Mouse (Mus musculus): ENCODE data around the gene Gm28038.

Gm28038 gene

DNA sequence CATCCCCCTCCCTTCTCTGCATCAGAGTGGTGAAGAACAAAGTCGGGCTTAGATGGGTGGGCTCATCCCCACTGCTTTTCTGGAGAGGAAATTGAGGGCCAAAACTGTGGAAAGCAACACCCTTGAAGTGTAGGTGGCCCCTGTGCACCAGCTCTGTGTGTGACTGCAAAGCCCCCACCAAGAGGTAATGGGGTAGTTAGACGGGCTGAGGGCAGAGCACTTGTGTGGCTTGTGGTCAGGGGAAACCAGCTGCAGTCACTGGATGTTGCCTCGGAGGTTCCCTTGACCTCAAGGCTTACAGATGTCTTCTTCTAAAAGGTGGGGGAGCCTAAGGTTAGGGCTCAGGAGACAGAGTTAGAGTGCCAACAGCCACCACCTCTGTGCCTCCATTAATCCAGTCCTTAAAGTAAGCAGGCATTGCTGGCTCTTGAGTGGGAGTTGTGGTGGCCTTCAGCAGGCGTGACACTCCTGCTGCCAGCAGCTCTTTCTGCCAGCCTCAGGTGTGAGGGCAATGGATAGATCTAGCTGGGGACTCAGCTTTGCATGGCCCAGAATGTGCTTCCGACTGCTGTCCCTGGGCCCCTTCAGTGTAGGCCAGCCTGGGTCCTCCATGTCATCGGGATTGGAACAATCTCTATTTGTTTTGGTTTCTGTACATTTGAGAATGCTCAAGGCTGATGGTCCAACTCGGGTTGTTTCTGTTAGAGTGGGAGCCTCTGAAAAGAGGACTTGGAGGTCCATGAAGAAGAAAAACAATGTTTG lies 23.0 kb upstream of the Gm28038 start:
- peak in 1 of 2 experiments; percentile 9 for DNase-seq

DNA sequence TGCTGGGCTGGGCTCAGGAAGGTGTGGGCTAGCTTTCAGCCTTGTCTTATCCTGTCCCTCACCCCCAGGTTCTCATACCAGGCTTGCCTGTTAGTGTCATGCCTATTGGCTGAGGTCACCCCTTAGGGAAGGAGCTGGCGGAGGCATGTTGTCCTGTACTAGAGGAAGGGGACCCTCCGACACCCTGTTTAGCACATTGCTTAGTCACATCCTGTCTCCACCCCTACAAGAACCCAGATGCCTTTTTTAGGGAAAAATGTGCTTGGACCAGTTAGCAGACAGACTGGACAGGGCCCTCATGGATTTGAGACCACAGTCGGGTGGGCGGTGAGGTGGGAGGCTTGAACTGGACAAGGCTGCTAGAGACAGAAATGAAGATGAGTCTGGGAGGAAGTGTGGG lies 22.2 kb upstream of the Gm28038 start:
- peak in 1 of 2 experiments; percentile 9 for DNase-seq

DNA sequence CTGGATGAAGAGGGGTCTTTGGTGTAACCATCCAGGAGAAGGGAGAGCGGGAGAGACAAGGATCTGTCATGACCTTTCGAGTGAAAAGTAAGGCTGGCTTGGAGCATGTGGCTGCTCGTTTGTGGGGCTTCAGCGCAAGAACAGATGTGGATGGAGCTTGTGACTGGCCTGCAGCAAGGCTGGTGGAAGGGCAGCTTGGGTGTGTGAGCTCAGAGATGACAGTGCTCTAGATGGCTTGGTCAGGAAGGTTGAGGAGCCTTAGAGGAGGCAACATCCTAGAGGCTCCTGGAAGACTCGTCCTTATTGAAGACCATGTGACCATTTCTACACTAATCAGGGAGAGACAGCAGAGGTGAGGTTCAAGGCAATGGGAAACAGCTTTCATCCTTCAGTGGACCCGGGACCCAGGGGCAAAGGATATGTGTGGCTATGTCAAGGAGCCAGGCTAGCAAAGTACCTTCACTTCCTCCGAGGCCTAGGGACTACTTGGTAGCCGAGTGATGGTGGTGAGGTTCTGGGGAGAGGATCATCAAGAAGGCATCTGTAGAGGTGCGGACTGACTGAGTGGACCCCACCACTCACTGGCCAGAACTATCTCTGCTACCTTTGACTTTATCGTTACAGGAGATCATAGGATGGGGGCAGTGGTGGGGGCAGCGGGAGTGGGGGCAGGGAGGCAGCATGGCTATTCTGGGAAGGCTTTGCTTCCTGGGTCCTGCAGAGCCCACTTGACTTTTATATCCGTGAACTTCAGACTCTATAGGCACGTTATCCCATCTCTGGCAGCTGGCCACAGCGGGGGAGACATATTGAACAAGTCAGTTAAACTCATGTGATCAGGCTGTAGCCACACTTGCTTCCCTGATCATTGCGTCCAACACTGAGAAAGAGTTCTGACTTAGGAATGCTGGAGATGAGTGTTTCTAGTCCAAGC lies 21.4 kb upstream of the Gm28038 start:
- peak in 1 of 2 experiments; percentile 3 for DNase-seq

DNA sequence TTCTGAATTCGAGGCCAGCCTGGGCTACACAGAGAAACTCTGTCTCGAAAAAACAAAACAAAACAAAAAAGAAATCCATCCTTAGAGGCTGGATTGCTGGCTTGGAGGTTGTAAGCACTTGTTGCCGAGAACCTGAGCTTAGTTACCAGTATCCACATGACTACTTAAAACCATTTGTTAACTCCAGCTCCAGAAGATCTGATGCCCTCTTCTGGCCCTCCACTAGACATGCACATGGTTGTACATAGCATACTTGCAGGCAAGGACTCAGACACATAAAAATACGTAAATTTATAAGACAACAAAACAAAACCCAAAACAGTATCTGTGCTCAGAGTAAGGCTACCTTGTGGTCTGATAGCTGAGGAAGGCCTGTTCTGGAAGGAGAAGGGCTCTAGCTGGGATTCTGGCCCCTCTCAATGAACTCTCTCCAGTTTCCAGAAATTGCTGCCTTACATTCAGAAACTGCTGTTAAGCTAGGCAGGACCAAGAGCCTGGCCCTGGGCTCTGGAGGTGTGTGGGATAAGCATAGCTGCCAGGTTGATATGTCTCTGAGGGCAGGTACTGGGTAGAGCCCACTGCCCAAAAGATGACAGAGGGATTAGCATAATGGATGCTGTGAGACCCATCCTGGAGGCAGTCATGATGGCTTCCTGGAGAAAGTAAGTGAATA lies 19.6 kb upstream of the Gm28038 start:
- DNase-seq: no peak

DNA sequence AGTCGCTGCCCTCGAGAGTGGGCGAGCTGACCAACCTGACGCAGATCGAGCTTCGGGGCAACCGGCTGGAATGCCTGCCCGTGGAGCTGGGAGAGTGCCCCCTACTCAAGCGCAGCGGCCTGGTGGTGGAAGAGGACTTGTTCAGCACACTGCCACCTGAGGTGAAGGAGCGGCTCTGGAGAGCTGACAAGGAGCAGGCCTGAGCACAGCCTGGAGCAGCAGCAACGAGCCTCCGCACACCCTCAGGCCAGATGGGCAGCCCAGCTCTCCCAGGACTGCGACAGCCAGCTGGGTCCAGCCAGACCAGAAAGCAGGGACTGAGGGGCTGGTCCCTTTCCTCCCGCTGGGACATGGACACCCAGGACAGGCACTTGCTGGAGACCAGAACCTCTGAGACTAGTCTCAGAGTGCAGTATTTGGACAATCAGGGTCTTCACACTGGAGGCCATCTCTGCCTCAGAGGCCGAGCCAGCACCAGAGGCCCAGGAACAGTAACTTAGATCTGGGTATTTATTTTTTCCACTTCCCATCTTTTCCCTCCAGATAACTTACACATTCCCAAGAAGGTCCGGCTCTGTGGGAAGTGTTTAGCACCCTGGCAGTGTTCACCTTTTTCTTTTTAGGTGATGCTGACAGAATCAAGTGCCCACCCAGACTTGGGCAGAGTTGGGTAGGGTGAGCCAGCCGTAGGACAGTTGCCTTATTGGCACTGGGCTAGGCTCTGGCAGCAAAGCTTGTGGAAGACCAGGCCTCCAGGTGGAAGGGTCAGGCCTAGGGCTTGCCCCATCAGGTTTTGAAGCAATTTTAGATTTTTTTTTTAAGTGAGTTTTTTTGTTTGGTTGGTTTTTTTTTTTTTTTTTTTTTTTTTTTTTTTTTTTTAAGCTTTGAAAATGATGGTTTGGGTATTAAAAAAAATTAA lies 18.7 kb upstream of the Gm28038 start:
- peak in 1 of 2 experiments; percentile 3 for DNase-seq

DNA sequence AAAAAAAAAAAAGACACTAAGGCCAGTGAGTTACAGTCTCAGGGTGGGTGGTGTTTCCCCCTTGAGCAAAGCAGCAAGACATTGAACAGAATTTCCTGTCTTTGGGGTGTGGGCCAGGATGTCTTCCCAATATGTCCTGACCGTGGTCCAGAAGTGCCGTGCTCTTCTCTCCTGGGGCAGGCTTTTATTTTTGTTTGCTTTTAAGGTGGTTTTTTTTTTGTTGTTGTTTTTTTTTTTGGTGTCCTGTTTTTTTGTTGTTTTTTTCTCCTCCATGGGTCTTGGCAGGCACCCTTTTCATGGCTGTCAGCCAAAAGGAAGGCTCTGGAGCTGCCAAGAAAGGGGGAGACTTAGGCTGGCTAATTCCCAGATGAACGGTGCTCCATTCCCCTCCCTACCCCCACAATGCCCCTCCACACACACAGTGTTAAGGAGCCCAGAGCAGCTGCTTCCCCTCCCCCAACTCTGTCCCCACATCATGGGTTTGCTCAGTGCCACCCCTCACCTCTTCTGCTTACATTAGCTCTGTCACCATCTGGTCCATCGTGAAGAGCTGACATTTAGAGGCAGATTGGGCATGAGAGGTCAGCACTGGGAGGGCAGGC lies 17.9 kb upstream of the Gm28038 start:
- peak in 1 of 2 experiments; percentile 3 for DNase-seq

DNA sequence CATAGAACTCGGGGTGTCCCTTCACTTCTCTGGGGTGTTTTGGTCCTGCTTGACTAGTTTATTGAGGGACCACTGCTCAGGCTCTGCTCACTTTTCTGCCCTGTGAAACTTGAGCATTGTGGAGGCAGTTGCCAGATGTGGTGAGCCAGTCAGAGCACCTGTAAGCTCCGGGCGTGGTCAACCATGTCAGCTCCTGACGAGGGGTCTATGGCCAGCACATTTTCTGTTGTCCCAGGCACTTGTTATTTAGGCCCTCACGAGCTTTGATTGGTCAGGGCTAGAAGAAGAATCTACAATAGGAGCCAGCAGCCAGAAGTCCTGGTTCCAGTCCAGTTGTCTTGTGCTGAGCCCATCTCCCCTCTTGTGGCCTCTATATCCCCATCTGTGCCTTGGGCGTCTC lies 17.0 kb upstream of the Gm28038 start:
- no peak for DNase-seq

DNA sequence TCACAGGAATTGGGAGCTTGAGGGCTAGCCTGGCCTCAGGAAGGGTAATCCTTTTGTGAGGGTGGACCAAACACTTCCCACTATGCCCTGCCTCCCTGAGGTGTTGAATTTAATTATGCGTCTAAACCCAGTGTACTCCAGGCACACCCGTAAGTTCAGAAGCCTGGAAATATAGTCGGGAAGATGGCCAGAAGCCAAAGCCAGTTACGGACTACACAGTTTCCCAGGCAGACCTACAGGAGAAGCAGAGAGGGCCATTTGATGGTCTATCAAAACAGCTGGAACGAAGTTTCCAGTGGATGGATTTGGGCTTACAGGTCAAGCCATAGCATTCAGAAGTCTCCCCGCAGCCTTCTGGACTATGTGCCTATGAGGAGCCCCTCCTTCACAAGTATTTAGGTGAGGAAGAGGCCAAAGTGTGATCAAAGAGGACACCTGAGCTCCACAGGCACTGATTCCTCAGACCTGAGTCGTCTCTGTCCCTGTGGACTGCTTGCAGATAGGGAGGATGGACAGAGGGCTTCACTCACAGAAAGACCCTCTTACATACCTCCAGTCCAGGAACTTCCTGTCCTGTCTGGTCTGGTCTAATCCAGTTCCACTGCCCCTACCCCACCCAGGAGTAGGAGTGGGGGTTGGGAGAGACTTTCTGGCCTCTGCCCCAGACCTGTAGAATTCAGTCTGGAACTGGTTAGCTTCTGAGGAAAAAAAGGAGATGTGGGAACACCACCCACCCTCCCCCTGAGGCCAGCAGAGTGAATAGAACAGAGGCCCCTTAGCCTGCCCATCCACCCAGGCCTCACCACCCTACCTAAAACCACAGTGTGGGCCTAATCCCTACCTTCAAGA lies 15.9 kb upstream of the Gm28038 start:
- DNase-seq: no peak

DNA sequence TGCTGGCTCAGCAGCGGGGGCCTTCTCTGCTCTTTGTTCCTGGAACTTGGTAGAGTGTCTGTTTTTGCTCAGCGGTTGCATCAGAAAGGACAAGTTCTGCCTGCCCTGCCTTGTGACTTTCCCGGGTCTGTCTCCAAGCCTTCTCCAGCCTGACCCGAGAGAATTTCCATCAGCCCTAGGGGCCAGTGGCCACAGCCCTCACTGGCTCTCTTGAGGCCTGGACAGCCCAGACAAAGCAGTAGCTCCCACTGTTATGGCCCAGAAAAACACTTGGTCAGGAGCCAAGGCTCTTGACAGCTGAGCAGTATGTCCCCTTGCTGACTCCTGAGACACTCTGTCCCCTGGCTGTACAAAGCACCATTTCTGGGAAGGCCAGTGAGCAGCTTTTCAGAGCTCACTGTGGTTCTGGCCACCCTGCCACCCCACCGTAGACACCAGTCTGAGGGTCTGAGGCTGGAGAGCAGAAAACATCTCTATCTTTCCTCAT lies 15.0 kb upstream of the Gm28038 start, which contains the start of gene Phyhd1:
TSS of gene Phyhd1 (plus strand) at position 437 of the 487 bp plus-strand sequence.
- no peak for DNase-seq

DNA sequence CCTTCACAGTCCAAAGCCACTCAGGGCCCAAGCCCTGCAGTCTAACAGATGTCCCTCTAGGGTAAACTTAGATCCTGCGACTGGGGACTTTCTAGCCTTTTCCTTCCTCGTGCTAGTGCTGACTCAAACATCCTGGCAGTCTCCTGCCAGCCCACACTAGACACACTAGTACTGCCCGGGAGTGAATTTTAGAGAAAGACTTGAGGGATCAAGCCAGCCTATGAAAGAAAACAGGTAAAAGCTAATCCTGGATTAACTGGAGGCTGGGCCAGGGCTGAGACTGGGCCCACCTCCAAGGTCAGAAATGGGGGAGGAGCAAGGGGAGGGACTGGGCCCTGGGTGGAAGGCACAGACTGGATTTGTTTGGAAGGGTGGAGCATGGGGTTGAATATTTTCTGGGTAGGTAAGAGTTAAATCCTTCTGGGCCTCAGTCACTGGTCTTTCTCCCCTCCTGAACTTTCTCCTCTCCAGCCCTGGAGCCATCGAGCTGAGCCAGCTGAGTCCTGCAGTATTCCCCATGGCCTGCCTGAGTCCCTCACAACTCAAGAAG lies 14.4 kb upstream of the Gm28038 start:
- no peak for DNase-seq

DNA sequence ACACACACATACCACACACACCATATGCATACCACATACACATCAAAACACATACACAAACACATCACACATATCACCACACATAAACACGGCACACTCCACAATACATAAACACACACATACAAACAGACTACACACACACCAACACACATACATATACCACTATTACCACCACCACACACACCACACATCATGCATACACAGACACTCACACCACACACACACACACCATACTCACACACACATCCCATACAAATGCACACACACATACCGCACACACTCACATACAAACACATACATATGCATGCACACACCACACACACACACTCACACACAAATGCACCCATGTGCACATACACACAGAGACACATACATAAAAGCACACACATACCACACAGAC lies 13.4 kb upstream of the Gm28038 start:
- DNase-seq: no peak

DNA sequence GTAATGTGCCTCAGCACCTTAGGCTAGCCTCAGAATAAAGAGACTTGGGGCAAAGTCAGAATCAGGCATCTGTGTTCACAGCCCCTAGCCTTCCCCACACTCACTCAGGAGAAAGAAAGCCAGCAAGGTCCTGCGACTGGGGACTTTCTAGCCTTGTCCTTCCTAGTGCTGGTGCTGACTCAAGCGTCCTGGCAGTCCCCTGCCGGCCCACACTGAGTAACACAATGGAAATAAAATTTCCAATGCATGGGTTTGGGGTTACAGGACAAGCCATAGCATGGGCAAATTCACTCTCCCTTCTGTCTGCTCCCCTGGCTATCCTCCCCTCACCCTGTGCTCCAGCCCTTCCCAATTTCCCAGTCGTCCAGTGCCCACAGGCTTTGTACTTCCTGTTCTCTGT lies 12.5 kb upstream of the Gm28038 start:
- no peak for DNase-seq

DNA sequence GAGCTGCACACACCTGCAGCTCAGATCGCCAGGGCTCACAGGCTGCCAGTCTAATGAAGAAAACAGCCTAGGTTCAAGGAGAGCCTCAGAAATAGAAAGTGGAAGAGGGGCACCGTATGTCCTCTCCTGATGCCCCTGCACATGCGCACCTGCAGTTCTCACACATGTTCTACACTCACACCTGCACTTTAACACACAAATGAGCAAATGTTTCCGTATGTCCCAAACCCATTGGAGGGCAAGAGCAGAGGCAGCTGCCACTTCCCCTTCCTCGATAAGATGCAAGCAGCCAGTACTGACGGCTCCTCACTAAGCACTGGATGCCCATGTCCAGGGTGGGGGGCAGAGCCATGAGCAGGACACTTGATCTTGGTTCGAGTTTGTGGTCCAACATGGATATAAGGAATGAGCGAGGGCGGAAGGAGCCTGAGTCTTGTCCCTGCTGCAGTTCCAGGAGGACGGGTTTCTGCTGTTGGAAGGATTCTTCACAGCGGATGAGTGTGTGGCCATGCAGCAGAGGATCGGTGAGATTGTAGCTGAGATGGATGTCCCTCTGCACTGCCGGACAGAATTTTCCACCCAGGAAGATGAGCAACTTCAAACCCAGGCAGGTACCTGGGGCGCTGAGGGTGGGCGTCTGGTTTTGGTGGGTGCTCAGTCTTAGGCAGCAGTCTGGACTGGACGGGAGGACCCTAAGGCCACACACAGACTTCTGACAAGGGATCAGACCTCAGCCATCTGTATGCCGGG lies 11.4 kb upstream of the Gm28038 start:
- no peak for DNase-seq

DNA sequence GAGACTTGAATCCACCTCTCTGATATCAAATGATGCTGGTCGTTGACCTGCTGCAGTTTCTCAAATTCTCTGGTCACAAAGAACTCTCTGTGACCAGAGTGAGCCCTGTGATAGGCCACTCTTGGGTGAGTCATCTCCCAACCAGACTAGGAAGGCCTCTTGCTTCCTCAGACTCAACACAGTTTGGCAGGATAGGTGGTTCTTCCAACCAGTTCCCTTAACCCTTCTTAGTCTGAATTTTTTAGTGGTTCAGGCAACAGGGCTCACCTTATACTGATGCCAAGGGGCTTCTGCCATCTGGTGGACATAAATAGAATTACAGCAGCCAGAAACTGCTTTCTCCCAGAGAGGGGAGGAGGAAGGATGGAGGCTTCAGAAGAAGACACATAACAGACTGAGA lies 10.7 kb upstream of the Gm28038 start:
- no peak for DNase-seq

DNA sequence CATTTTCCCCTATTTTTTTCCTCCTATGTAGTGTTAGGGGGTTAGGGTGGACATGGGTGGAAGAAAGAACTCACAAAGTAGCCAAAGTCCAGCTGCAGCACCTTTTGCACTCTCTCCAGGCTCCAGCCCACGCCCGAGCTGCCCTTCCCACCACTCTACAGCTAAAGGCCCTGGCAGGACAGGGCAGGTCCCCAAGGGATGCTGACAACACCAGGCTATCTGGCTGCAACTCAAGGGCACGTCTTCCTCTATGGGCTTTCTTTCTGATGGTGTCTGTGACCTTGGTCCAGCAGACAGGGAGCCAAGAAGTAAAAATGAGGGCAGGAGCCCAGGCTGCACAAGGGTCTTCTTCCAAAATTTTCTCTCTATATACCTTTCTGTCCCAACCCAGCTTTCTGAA lies 808 bp downstream of the Gm28038 start:
- no peak for DNase-seq

DNA sequence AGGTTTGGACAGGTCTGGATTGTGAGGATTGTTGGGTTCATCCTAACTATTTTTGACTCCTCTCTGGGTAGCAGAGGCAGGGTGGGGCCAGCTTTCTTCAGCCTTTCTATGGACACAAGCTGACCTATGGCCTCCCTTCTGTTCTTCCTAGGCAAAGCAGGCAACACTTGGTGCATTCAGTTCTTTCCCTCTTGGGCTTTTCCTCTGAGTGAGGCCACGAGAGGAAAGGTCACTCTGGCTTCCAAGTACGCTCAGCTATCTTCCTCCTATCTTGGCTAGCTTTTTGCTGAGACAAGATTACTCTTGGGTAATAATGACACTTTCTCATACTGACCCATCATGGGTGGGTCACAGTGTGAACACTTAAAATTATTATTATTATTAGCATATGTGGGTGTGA lies 2.4 kb downstream of the Gm28038 start:
- DNase-seq: no peak

DNA sequence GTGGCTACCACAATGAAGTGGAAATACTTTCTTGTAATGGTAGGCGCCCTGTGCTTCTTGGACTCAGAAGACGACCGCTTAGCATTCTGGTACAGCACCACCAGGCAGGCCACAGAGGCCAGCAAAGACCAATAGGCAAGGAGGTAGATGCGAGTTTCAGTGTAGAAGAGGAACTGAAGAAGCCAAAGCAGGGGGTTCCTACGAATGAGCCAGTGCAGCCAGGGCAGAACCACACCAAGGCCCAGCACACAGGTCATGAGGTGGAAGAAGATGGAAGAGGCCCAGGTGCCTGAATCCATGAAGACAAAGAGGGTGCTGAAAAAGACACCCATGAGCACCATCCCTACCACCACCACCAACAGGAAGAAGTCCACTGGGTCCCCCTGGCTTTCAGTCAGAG lies 4.2 kb downstream of the Gm28038 start:
- DNase-seq: no peak

DNA sequence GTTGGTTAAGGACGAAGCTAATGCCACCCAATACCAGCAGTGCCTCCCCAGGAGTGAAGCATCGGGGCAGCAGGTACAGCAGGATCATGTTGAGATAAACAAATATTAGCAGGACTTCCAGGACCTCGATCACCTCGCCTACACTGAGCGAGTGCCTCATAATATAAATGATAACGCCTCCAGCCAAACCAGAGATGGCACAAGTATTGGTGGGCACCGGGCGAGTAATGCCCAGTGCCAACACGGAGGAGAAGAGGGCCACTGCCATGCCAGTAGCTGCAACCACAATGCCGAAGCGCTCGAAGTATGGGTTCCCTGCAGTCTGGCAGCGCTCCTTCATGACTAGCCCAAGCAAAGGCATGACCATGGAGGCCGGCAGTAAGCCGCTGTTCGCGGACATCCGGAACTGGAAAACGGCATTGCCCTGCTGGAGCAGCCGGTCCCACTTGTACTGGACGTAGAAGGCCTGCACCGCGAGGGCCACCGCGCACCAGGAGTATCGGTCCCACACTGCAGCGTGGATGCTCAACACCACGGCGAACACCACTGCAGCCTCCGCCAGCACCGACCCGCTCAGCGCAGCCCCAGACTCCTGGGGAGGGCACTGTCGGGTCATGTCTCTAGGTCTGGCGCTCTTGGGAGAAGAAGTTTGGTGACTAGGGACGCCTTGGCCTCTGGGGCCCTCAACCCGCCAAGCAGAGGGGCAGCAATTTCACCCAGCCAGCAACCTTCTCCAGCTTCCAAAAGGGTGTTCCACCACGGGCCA lies 4.8 kb downstream of the Gm28038 start:
- DNase-seq: peak in 1 of 2 experiments; percentile 16

Data from thymus, adult 18-20 months (tissue).